Mouse (Mus musculus) left cerebral cortex, adult 11 months (tissue): Measurements from ENCODE around the gene Ube2c.

Source experiments
- DNase-seq: peaks from one replicate; pipeline ENCODE4 v3.0.0; 2022; ENCODE audit warnings: low spot score

The Ube2c gene

GRCm38 (mm10) chr2:164769258-164770037 is at the start of gene Ube2c:
Ube2c (plus strand) TSS chr2:164769898.
- DNase-seq: peak; percentile 96

GRCm38 (mm10) chr2:164723276-164723675 is 46.4 kb upstream of the Ube2c start:
- no peak for DNase-seq

DNA sequence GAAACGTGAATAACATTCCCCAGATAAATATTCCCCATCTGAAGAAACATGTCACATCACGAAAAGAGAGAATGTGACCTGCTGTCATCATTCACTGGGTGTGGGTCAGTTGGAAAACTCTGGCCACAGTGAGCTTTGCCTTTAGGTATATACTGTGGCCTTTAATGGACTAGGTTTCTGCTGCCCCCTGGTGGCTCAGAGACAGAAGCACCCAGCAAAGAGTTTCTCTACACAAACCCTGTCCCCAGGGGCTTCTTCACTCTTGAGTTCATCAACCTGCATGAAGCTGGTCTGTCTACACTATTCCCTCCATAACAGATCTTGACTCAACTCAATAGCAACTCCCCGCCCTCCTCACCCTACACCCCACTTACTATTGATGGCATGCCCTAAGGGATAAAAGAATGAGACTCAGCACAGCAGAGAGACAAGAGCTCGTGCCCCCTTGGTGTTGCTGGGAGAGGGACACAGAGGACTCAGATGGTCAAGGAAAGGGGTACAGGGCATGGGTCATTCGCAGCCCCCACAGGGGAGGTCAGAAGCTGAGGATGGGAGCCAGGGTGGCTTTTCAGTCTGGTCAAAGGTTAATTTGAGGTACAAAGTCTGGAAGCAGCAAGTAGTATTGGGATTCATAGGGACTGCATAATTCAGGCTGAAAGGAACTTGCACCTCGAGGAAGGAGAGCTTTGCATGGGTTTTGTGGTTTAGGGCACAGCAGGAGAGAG is 43.6 kb upstream of the Ube2c start:
- DNase-seq: peak; percentile 42

DNA sequence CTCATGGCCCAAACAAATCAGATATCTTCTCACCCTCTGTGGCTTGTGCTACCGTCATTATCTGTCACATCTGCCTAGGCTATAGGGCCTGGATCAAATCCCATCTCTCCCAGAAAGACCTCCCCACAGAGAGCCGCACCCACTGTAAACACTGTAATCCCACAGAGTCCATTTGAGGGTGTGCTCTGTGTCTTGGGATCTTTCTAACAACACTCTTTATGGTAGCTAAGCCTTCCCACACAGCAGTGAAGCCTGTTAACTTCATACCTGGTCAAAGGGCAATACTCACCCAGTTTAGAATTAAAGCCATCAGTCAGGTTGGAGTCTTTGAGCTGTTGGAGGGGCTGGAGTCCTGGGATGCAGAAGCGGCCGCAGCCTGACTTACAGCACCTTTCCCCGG is 38.0 kb upstream of the Ube2c start:
- no peak for DNase-seq

- DNase-seq: no peak
Observed at GRCm38 (mm10) chr2:164733259-164733658, 36.4 kb upstream of the Ube2c start.

DNA sequence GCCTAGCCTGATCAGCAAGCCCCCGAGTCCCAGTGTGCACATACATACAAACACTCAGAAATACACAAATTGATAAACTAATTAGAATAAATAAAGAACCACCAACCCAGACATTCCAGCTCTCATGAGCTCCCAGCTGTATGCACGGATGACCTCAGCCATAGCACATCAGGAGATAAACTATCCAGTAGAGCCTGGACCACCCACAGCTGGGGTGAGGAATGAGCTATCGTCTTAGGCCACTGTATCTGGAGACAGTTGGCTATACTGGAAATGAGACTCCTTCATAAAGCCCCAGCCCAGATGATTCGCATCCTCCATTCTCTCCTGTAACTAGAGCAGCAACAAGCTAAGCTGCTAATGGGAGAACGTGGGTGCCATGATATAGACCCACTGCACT is 34.9 kb upstream of the Ube2c start:
- no peak for DNase-seq

DNA sequence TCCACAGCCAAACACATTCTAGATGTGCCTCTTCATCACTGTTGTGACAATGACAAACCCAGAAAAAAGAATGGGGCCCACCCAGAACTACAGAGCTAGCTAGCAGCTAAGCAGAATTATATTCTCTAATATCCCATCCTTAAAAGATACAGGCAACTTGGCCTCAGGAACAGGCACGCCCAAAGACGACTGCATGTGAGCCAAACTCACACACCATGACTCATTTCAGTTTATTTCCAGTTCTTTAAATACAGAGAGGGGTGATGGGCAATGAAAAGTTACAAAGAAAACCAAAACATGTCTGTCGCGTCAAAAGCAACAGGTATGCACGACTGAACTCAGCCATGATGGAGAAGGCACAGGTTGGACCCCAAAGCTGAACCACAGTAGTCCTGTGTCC is 34.3 kb upstream of the Ube2c start:
- no peak for DNase-seq

GRCm38 (mm10) chr2:164737377-164738090 is 32.2 kb upstream of the Ube2c start:
- DNase-seq: no peak

DNA sequence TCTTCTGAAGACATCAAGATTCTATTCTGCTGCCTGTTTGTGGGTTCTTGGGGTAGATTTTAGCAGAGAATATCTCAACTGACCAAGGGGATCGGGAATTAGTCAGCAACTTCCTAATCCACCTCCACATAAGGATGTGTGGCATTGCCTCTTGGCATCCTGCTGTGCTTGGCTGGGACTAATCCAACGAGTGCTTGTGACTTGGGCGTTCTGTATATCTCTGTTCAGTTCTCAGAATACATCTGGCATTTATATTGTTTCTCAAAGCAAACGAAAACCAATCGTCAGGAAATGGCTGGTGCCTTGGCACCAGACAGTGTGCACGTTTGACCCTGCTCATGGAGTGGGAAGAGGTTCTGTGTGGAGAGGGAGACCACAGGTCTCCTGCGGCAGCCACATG is 29.8 kb upstream of the Ube2c start:
- no peak for DNase-seq

DNA sequence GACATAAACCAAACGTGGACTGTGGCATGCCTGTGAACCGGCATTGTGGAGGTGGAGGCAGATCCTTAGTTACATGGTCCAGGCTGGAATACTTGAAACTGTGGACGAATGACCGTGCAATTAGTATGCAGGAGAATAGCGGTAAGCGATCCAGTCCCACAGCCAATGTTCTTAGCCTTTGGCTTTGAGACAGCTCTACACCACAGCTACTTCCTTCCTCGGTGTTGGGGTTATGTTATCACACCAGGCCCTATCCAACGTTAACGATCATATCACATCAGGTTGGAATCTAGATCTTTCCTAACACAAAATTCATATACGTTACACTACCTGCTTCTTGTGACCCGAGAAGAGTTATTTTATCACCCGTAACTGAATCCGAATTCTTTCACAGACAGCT is 24.7 kb upstream of the Ube2c start:
- no peak for DNase-seq

GRCm38 (mm10) chr2:164745843-164746479 is 23.7 kb upstream of the Ube2c start, which contains the start of the genes Wfdc3 and Dnttip1:
Wfdc3 (minus strand) TSS chr2:164745931.
Dnttip1 (plus strand) TSS chr2:164745983.
- peak; percentile 87 for DNase-seq

GRCm38 (mm10) chr2:164746693-164747092 is 23.0 kb upstream of the Ube2c start:
- DNase-seq: no peak

- no peak for DNase-seq
Observed at GRCm38 (mm10) chr2:164748191-164748590, 21.5 kb upstream of the Ube2c start.

DNA sequence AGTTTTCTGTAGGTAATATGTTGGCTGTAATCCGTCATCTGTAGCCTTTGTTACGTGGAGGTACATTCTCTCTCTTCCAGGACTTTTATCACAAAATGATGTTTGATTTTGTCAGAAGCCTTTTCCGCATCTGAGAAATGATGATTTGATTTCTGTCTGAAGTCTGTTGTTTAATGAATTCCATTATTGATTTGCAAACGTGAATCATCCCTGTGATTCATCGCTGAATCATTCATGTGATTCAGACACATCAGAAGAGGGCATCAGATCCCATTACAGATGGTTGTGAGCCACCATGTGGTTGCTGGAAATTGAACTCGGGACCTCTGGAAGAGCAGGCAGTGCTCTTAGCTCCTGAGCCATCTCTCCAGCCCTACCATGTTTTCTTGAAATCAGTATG is 20.7 kb upstream of the Ube2c start:
- no peak for DNase-seq

DNA sequence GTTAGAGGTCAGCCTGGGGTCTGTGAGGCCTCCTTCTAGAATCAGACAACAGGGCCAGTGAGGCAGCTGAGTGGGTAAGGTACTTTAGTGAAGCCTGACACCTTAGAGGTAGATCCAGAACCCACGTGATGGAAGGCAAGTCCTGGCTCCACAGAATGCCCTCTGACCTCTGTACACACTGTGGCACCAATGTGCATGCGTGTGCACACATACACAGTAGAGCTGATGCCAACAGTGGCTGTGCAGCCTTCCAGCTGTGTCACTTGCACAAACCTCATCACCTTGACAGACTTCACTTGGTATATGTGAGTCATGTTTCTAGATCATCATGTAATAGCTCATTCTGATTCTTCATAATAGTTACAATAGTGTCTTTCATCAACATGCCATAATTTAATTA is 17.2 kb upstream of the Ube2c start:
- DNase-seq: no peak

DNA sequence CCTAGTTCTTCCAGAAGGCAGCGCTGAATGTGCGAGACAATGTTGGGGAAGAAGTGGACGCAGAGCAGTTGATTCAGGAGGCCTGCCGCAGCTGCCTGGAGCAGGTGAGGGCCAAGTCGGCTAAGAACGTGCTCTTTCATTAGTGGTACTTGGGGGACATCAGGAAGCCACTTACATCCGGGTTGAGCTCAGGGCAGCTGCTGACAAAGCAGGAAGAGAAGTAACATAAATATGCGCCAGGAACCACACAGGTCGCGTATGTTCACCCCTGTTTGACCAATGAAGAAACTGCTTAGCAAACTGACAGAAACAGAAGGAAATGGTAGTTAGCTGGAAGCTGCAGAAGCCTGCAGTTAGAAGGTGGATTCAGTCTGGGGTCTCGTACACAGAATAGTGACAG is 15.6 kb upstream of the Ube2c start:
- no peak for DNase-seq

- no peak for DNase-seq
Observed at GRCm38 (mm10) chr2:164754800-164755199, 14.9 kb upstream of the Ube2c start.

DNA sequence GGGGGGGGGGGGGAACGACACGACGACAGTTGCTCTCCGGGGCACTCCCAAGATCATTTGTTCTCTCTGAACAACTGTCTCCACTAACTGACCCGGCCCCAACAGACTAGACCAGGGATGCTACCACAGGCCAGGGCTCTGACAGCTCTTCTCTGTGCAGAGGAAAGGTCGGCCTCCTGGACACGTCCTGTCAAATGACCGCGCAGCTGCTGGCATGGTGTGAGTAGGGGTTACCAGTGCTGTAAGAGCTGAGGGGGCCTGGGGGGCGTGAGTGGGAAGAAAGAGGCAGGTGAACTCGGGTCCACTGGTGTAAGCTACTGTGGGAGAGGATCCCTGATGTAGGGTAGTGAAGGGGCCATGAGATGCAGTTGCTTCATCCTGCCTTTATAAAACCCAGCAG is 11.9 kb upstream of the Ube2c start:
- DNase-seq: no peak

DNA sequence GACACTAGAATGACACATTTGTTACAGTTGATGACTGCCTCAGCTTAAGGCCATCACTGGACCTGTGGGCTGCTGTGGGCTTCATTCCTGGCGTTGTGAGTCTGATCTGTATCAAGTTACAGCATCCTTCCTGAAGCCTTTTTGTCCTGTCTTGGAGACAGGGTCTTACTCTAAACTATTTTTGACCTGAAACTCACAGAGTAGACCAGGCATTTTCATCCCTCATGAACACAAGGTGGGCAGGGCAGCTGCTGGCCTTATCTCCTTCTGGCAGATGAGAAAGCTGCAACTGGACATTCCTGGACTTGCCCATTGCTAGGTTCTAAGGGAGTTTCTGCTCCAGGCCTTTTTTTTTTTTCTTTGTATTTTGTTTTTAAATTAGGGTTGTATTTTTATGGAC is 11.0 kb upstream of the Ube2c start:
- DNase-seq: no peak

DNA sequence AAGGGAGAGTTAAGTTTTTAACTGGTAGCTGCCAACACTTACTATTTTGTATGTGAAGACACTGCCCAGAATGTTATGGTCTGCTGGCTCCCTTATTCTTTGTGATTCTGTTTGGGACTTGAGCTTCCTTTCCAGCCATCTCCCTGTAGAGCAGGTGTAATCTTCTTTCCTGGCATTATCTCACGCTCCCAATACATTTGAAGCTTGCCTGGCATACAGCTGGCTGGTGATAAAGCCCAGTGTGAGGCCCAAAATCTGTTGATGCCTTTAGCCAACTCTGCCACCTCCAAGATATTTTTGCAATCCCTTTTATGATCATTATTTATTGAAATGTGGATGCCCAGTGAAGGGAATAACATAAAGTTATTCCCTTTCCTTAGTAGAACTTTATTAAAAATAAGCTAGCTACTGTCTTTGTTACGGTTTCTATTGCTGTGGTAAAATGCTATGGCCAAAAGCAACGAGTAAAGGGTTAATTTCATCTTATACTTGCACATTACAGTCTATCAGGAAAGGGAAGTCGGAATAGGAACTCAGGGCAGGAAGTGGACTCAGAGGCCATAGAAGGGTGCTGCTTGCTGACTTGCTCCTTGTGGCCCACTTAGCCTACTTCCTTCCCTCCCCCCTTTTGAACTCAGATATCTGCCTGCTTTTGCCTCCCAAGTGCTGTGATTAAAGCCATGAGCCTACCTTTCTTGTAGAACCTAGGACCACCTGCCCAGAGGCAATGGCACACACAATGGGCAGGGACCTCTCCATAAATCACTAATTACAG is 9.5 kb upstream of the Ube2c start:
- DNase-seq: no peak

GRCm38 (mm10) chr2:164761502-164761901 is 8.2 kb upstream of the Ube2c start:
- no peak for DNase-seq

DNA sequence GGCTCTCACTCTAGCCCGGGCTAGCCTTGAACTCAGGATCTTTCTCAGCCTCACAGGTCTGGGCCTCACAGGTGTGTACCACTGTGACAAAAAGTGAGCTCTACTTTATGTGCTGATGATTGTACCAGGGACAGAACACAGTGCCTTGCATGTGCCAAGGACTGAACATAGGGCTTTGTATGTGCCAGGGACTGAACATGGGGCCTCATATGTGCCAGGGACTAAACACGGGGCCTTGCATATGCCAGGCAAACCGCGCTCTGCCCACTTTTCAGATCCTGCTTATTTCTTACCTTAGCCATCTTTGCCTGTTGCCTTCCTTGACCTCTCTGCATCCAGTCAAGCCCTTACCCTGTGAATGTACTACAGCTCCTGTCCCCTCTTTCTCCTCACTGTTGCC is 7.7 kb upstream of the Ube2c start:
- DNase-seq: no peak
